Mouse (Mus musculus) gastrocnemius, postnatal 25 days (tissue): ENCODE data around the gene Syce2. TPM values are rescaled to one million over a fixed set of nuclear protein-coding genes. Genes with fewer than 3 reads are reported as not detected.

Experiments
- DNase-seq: peaks from one replicate; pipeline ENCODE4 v3.0.0; 2022
- microRNA-seq, 2 experiments: library from miRNA; unstranded; fragments of <30 nt; microRNA quantifications; one replicate each; pipeline ENCODE4 v1.2.0; 2021; ENCODE audit warnings: borderline replicate concordance in 2 of 2
- total RNA-seq, 2 experiments: library from RNA; stranded (reverse); gene quantifications; 1 replicate in 1 of 2; 2 replicates in 1 of 2; pipeline ENCODE4 v1.2.3; 2021

Gene Syce2
- total RNA-seq, 2 experiments from 2014 or later: 0.95 to 1.2 TPM

DNA sequence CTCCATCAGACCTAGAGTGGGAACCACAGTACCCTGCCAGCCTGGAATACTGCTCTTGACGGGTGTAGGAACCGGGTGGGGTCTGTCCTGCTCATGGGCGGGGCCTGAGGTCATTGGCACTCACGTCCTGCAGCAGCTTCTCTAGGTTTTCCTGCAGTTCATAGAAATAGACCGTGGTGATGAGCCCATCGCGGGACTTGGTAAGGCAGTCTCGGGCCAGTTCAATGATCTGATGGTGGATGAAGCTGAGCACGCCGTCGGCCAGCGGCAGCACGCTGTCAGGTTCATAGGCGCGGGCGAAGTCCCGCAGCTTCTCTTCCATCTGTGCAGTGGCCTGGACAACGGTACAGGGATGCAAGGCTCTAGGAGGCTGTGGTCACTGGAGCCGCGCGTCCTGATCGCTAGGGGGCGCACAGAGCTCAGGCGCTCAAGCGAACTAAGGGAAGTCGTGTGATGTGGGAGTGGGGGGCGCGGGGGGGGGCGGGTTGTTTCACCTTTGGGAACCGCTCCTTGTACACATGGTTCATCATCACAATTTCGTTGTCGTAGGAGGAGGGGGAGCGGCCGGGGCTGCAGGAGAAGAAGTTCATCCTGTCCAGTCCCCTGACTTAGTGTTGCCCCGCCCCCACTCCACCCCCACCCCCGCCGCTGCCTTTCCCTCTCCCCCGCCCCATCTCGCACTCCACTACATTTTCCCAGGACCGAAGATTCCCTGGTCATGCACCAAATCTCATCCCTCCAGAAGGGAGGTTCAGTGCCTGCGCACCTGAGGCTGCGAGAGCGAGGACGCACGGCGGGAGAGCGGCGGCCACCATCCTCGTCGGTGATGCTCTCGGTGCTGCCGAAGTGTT, 56.8 kb downstream of the Syce2 start:
- peak; percentile 39 for DNase-seq

DNA sequence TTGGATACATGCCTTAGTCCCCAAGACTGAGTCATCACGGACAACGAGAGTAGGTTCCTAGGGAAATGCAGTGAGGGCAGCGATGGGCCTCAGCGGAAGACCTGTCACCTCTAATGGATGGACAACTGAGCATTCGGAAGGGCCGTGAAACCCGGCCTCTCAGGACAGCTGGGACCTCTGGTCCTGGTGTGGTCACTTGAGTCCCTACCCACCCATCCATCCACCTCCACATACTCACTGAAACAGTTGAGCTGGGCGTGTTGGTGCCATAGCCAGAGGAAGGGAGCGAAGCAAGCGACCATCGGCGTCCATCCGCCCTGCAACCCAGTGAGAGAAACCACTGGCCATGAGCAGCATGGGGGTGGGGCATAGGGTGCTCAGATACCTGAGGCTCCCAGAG, 58.7 kb downstream of the Syce2 start:
- DNase-seq: no peak

DNA sequence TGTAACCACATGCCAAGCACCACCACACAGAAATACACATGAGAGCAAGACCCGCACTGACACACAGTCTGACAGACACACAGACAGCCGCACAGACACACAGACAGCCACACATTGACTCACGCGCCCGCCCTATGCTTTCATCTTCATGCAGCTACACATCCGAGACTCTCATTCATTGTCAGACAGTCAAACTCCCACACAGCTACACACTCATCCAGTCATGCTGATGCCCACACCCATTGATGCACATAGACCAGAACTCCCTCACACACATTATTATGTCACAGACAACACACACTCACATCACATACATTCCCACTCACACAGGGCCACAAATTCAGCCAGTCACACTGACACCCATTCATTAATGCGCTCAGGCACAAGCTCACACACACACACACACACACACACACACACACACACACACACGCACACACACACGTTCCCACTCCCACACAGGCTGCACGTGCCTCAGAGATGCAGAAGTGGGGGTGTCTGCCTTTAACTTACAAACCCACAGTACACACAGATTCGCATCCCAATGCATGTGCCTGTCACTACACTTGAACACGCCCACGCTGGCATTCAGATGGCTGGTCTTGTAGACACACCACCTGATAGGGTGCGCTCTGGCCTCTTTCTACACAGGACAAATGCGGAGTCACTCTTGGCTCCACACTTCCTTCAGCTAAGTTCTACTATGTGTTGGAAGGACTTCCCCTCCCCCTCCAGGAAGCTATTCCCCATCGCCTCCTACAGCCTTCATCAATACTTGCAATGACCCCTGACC, 62.1 kb downstream of the Syce2 start:
- DNase-seq: no peak

DNA sequence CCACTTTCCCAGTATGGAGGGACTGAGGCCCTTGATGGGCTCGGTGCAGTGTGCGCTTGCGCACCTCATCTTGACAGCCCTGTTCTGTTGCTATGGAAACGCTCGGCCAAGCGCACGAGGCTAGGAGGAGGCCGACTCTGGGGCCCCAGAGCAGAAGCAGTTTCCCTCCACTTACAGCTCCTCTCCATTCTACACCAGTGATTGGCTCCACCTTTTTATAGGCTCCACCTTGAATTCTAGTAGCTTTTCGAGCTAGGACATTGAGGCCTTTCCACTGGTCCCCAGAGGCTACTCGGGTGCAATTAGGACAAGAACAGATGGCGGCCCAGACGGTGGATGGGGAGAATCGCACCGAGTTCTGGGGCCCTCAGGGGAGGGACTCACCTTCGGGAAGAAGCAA, 62.9 kb downstream of the Syce2 start:
- DNase-seq: no peak

DNA sequence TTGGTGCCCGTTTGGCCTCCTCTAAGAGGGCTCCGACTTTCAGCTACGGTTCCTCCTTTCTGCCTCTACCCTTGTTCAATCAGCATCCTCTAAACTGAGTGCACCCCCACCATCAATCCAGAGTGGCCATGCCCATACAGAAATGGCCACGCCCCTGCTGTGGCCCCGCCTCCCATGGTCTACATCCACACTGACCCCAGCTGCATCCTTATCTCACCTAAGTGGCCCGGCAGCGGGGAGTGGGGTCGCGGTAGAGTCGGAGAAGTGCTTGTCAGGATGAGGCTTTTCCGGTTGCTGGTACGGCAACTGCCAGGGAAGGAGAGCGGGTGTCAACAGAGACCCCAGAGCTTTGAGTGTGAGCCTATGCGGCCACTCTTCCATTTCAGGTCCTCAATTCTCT, 63.6 kb downstream of the Syce2 start:
- no peak for DNase-seq

DNA sequence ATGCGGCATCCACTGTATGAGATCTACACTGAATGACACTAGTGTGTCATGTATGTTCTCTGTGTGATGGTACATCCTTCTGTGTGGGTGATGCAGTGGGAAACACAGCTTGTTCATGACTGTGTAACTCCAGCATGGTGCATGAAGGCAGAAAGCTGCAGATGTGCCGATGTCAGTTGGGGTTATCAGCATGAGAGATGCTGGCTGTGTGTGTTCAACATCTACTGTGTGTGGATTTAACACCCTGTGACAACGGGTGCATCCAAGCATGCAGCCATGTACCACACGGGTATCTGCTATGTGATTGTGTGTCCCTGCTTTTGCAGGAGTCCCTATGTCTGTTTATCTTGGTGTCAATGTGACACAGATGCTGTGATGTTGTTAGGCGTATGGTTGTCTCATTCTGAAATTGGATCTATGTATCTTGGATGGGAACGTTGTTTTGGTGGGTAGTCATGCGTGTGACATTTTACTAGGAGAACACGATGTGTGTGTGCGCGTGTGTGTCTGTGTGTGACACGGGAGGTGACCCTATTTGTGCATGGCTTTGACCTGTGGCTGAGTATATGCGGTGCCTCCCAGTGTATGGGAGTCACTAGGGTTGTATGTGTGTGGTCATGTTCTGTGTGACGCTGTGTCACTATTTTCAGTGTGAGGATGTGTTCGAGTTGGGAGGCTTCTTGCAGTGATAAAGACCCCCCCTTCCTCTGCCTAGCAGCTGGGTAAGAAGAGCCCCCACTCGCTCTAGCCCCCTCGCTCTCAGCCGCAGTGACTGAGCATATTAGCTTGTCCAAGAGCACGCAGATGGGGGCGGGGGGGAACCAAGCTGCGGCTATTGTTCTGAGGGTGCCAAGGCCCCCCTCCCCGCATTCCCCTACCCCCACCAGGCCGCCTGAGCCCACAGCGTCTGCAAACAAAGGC, 64.4 kb downstream of the Syce2 start:
- no peak for DNase-seq

DNA sequence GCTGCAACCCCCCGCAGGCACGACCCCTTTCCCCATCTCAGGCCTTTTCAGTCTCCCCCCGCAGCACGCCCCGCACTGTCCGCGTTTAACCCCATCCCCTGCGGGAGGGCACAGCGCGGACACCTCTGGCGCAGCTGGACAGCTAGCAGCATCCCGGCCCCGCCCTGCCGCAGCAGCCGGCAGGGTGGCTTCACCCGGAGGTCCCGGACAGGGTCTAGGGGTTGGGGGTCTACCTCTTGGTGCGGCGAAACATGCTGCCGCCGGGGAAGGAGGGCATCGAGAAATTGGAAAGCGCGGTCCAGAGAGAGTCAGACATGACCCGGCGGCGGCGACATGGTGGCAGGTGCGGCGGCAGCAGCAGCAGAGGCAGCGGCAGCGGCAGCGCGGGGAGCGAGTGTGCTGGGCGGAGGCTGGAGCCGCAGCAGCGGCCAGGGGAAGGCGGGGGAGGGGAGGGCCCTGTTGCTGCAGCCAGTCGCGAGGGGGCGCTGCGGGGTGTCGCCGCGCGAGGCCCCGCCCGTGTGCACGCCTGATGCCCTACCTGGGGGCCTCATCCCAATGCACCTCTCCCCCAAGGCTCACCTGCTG, 65.1 kb downstream of the Syce2 start, which contains the start of gene Mast1:
Mast1 (minus strand) TSS at position 398 of the 585 bp plus-strand sequence.
- DNase-seq: peak; percentile 34

Small RNAs within 50 kb of the gene (microRNA-seq; reads per million reads assigned to microRNA genes)
- gene Gm24197 (0 reads per million in 2 experiments), gene Mir7069 (0.74 to 1.6 reads per million in 2 experiments)

Other genes with a start within 250 kb of the Syce2 start
- gene Ier2, start 209.3 kb upstream of the Syce2 start, total RNA-seq: 1 to 10 TPM; 5.9 to 7.1 TPM
- 10 to 100 TPM; 36.7 to 40.2 TPM for gene Trmt1, start 185.8 kb upstream of the Syce2 start, total RNA-seq
- 10 to 100 TPM; 20.0 to 22.2 TPM for gene Nacc1, start 184.2 kb upstream of the Syce2 start, total RNA-seq
- 1 to 10 TPM; 1.3 to 2.0 TPM for gene Lyl1, start 170.7 kb upstream of the Syce2 start, total RNA-seq
- under 1 TPM; 0.54 to 0.67 TPM for gene G430095P16Rik, start 149.1 kb upstream of the Syce2 start, total RNA-seq
- 100 to 1,000 TPM; 447 to 529 TPM for gene Nfix, start 71.8 kb upstream of the Syce2 start, total RNA-seq
- 1 to 10 TPM; 9.5 to 9.6 TPM for gene Dand5, start 49.3 kb upstream of the Syce2 start, total RNA-seq
- gene Gadd45gip1, start 40.6 kb upstream of the Syce2 start, total RNA-seq: 10 to 100 TPM; 20.5 to 22.6 TPM
- 100 to 1,000 TPM; 134 TPM for gene Rad23a, start 31.4 kb upstream of the Syce2 start, total RNA-seq
- 100 to 1,000 TPM; 178 to 214 TPM for gene Calr, start 25.2 kb upstream of the Syce2 start, total RNA-seq
- gene Farsa, start 15.1 kb upstream of the Syce2 start, total RNA-seq: 10 to 100 TPM; 21.2 to 24.2 TPM
- 10 to 100 TPM; 34.7 to 34.8 TPM for gene Gcdh, start 21.8 kb downstream of the Syce2 start, total RNA-seq
- gene Klf1, start 29.8 kb downstream of the Syce2 start, total RNA-seq: not detected
- 1 to 10 TPM; 4.5 to 5.7 TPM for gene Dnase2a, start 36.4 kb downstream of the Syce2 start, total RNA-seq
- gene Mast1, start 65.2 kb downstream of the Syce2 start, total RNA-seq: not detected
- gene Rtbdn, start 74.9 kb downstream of the Syce2 start, total RNA-seq: not detected
- gene Gm49661, start 97.3 kb downstream of the Syce2 start, total RNA-seq: not detected
- gene Prdx2, start 97.5 kb downstream of the Syce2 start, total RNA-seq: 100 to 1,000 TPM; 192 to 200 TPM
- 10 to 100 TPM; 22.2 to 24.7 TPM for gene Rnaseh2a, start 97.7 kb downstream of the Syce2 start, total RNA-seq
- gene Junb, start 106.6 kb downstream of the Syce2 start, total RNA-seq: 1 to 10 TPM; 5.1 to 6.9 TPM
- gene Hook2, start 118.5 kb downstream of the Syce2 start, total RNA-seq: 1 to 10 TPM; 1.1 to 1.3 TPM
- not detected for gene Best2, start 142.4 kb downstream of the Syce2 start, total RNA-seq
- 10 to 100 TPM; 45.6 to 48.2 TPM for gene Asna1, start 153.2 kb downstream of the Syce2 start, total RNA-seq
- 10 to 100 TPM; 66.5 to 69.4 TPM for gene Trir, start 154.7 kb downstream of the Syce2 start, total RNA-seq
- gene Tnpo2, start 164.8 kb downstream of the Syce2 start, total RNA-seq: 10 to 100 TPM; 23.5 to 27.9 TPM
- 1 to 10 TPM; 1.8 to 2.2 TPM for gene Fbxw9, start 187.9 kb downstream of the Syce2 start, total RNA-seq
- gene Gm5741, start 195.9 kb downstream of the Syce2 start, total RNA-seq: not detected
- 10 to 100 TPM; 18.6 to 20.3 TPM for gene Dhps, start 199.6 kb downstream of the Syce2 start, total RNA-seq
- gene Wdr83os, start 208.6 kb downstream of the Syce2 start, total RNA-seq: 10 to 100 TPM; 39.8 to 43.1 TPM
- 10 to 100 TPM; 14.9 to 21.8 TPM for gene Wdr83, start 209.2 kb downstream of the Syce2 start, total RNA-seq
- gene Man2b1, start 211.2 kb downstream of the Syce2 start, total RNA-seq: 10 to 100 TPM in 1 of 2 experiments, 1 to 10 TPM in 1; 7.3 to 12.6 TPM